Mouse (Mus musculus) olfactory bulb, adult 2 months (tissue): Measurements from ENCODE around the gene Efna1.

Experiments
- CTCF ChIP-seq: fragments of 200-500 bp; IDR thresholded peaks from 2 replicates; pipeline ENCODE4 v1.5.1; 2012; ENCODE audit warnings: low read depth, mild to moderate bottlenecking, low read length, moderate library complexity; ENCODE audit not compliant: insufficient read depth
- POLR2A ChIP-seq: fragments of 200-500 bp; IDR thresholded peaks from 2 replicates; pipeline ENCODE4 v1.6.1; 2012; ENCODE audit warnings: mild to moderate bottlenecking, low read depth, low read length, moderate library complexity; ENCODE audit not compliant: insufficient read depth

DNA sequence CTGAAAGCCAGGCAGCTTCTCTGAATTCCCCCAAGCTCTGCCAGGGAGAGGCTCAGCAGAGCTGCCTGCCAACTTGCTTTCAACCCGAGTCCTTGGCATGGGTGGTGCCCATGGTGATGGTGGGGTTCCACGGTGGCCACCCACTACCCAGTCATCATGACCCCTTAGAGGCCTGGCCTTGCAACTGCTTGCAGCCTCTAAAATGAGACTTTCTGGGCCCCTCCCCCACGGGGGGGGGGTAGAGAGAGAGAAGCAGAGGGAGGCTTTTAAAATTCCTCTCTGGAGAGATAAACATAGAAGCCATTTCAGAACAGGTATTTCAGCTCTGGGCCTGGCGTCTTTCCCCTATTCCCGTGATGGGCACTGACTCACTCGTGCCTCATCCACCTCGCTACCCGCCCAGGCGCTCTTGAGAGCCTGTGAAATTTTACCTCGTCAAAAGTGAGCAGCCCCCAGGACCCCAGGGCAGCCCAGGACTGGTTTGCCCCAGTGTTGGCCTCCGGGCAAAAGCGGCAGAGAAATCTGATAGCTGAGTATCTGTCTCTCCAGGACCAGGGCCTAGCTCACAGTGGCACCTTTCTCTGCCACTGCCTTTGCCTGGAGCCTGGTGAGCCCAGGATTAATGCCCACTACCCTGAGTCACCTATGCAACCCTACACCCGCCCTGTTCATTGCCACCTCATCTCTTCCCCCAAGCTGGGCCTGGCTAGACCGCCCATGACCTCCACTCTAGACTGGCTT lies 3.5 kb downstream of the Efna1 start:
- no peak for TF ChIP-seq CTCF
- TF ChIP-seq POLR2A, result no peak
